Mouse (Mus musculus) liver, embryonic 16.5 days (tissue): ENCODE measurements around the gene Agmo. TPM values are rescaled to one million over a fixed set of nuclear protein-coding genes. Genes with fewer than 3 reads are reported as not detected.

Experiments used
- ATAC-seq: fragments of 200-750 bp; cut with Nextera tagmentation; 2 replicates; pipeline ENCODE4 v1.8.0; 2017; ENCODE audit warnings: low read depth, mild to moderate bottlenecking, moderate number of reproducible peaks, moderate library complexity
- H3K27ac ChIP-seq: fragments of 300-500 bp; sonication (generic); 2 replicates; pipeline ENCODE4 v1.5.1; 2014; ENCODE audit warnings: mild to moderate bottlenecking, low read length
- H3K27me3 ChIP-seq: fragments of 300-500 bp; sonication (generic); 2 replicates; pipeline ENCODE4 v1.6.1; 2014; ENCODE audit warnings: low read depth, low read length, mixed read lengths; ENCODE audit not compliant: control insufficient read depth, insufficient read depth
- H3K36me3 ChIP-seq: fragments of 300-500 bp; sonication (generic); 2 replicates; pipeline ENCODE4 v1.6.1; 2014; ENCODE audit warnings: mild to moderate bottlenecking; ENCODE audit not compliant: control insufficient read depth, insufficient read depth
- H3K4me1 ChIP-seq: fragments of 300-500 bp; sonication (generic); 2 replicates; pipeline ENCODE4 v1.6.1; 2014; ENCODE audit warnings: low read depth, low read length, mixed read lengths; ENCODE audit not compliant: control insufficient read depth
- H3K4me2 ChIP-seq: fragments of 300-500 bp; sonication (generic); 2 replicates; pipeline ENCODE4 v1.6.1; 2014; ENCODE audit warnings: low read depth, low read length, mixed read lengths
- H3K4me3 ChIP-seq: fragments of 300-500 bp; sonication (generic); 2 replicates; pipeline ENCODE4 v1.5.1; 2014; ENCODE audit warnings: low read depth, mild to moderate bottlenecking, low read length
- H3K9ac ChIP-seq: fragments of 300-500 bp; sonication (generic); 2 replicates; pipeline ENCODE4 v1.6.1; 2014; ENCODE audit warnings: low read depth, low read length
- H3K9me3 ChIP-seq: fragments of 300-500 bp; sonication (generic); replicated peaks from 2 replicates; pipeline ENCODE4 v1.6.1; 2016; ENCODE audit warnings: low read length; ENCODE audit not compliant: control insufficient read depth
- WGBS: fragments of 180-500 bp; shearing (Covaris S2); extraction: QIAGEN DNeasy Blood & Tissue Kit; methylation state at CpG from one replicate; pipeline ENCODE4 v1.1.7; 2014; ENCODE audit not compliant: insufficient replicate concordance; 5-methylcytosine and 5-hydroxymethylcytosine counted together
- polyA plus RNA-seq: library from polyadenylated mRNA; unstranded; fragments of >200 nt; fragmentation: Nextera tagmentation; extraction: Ambion mirVana; gene quantifications from 2 replicates; pipeline ENCODE4 v1.2.1, GENCODE M21; 2015

Agmo gene
- polyA plus RNA-seq, 1 experiment from 2014 or later = 14.7 TPM

DNA sequence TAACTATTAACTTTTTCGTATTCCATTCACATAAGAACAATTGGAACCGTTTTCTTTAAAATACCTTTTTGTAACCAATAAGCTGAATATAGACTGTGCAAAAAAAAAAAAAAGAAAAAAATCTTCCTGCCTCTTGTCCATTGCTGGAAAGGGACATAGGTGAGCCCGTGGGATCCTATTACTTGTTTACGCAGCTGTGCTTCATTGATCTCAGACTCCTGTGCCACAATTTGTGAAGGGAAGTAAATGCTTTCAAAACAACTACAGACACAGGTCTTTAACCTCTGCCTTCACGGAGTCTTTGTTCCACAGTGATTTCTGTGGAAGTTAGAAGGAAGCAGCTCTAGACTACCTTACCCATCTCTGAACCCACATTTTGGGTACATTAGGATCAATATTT, 104.3 kb downstream of the Agmo start:
- ATAC-seq = no peak
- Histone ChIP-seq H3K27ac (no peak overlapping the region), H3K27me3 (no peaks in the 10 kb centered on the region), H3K4me1 (no peaks in the 10 kb centered on the region), H3K9me3 (no peaks in the 10 kb centered on the region), H3K4me2 (no peak overlapping the region), H3K4me3 (no peak overlapping the region), H3K9ac (no peak overlapping the region), H3K36me3 (no peaks in the 10 kb centered on the region)
- 57% methylated on average over 5 of the region's 5 CpGs for WGBS

DNA sequence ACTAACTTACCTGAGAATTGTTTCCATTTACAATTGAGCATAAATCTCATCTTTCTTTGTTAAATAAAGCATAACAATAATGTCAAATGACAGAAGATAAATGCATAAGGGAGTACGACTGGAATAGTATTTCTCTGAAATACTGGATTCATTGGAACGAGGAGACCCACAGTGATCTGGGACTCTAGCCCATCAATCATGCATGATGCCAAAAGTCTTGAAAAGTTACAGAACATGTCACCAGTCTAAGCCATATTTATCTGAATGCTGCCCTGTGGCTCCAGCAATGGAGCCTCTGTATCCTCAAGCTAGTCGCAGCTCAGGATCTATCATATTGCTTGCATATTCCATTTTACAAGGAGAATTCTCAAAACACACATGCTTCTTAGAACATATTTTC, 150.9 kb downstream of the Agmo start:
- Histone ChIP-seq H3K9me3 (no peaks in the 10 kb centered on the region), H3K9ac (no peak overlapping the region), H3K4me3 (no peak overlapping the region), H3K27ac (no peak overlapping the region), H3K4me1 (no peaks in the 10 kb centered on the region), H3K4me2 (no peak overlapping the region), H3K27me3 (no peaks in the 10 kb centered on the region), H3K36me3 (no peaks in the 10 kb centered on the region)
- 66% methylated on average over 3 of the region's 3 CpGs for WGBS
- no peak for ATAC-seq

DNA sequence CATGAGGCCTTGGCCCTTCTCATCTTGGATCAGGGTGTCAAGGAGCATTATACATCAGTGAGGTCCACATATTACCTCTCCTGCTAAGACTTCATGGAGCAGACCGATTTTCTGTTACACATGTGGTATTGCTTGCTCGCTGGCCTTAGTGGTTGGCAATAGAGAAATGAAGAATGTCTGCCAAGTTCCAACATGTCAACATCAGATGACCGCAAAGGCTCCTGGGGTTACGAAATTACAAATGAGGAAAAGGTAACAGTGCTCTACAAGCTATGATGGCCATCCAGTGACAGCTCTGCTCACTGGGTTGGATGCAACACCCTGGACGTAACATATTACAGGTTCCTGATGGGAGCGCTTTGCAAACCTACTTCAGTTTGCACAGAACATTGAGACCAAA, 161.1 kb downstream of the Agmo start:
- Histone ChIP-seq H3K4me2 (no peak overlapping the region), H3K27me3 (no peaks in the 10 kb centered on the region), H3K4me3 (no peak overlapping the region), H3K4me1 (no peaks in the 10 kb centered on the region), H3K9ac (no peak overlapping the region), H3K36me3 (no peaks in the 10 kb centered on the region), H3K27ac (no peak overlapping the region), H3K9me3 (no peaks in the 10 kb centered on the region)
- 66% methylated on average over 6 of the region's 6 CpGs for WGBS
- ATAC-seq = no peak

DNA sequence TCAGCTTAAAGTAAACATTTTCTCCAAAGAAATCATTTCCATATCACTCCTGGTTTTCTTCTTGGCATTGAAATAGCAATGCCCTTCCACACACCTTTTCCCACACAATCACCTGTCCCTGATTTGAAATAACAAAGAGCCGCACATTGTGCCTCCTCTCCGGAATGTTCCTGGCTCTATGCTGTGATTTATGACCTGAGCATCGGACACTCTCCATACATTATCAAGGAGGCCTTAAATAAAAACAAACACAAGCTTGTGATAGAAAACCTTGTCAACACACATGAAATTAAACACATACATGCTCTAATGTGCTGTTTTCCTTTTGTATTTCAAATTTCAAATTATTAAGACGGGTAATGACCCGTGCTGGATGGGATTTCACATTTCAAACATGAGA, 184.9 kb downstream of the Agmo start:
- Histone ChIP-seq H3K4me2 (no peak overlapping the region), H3K36me3 (no peaks in the 10 kb centered on the region), H3K27ac (no peak overlapping the region), H3K9me3 (no peaks in the 10 kb centered on the region), H3K27me3 (no peaks in the 10 kb centered on the region), H3K4me3 (no peak overlapping the region), H3K9ac (no peak overlapping the region), H3K4me1 (no peaks in the 10 kb centered on the region)
- 63% methylated on average over 5 of the region's 5 CpGs for WGBS
- ATAC-seq = no peak

DNA sequence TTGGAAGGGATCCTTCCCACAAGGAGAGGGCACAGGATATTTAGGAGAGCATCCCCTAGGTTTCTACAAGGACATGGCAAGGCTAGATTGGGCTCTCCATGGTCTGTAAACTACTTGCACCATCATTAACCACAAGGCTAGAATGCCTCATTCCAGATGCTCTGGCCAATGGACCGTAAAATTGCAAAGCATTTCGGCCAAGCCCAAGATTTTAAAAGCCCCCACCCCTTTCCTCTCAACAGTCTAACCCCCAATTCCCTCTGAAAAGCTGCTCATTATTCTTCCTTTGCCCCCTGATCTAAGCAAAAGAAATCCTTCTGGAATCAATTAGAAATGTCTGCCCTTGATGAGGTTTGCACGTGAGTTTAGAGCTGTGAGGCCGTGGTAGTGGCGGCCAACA, 185.3 kb downstream of the Agmo start:
- 68% methylated on average over 5 of the region's 5 CpGs for WGBS
- no peaks in the 10 kb centered on the region for H3K36me3 ChIP-seq
- H3K27me3 ChIP-seq = no peaks in the 10 kb centered on the region
- ATAC-seq = no peak
- no peak overlapping the region for H3K27ac ChIP-seq
- no peak overlapping the region for H3K9ac ChIP-seq
- no peak overlapping the region for H3K4me2 ChIP-seq
- no peak overlapping the region for H3K4me3 ChIP-seq
- H3K4me1 ChIP-seq = no peaks in the 10 kb centered on the region
- no peaks in the 10 kb centered on the region for H3K9me3 ChIP-seq

DNA sequence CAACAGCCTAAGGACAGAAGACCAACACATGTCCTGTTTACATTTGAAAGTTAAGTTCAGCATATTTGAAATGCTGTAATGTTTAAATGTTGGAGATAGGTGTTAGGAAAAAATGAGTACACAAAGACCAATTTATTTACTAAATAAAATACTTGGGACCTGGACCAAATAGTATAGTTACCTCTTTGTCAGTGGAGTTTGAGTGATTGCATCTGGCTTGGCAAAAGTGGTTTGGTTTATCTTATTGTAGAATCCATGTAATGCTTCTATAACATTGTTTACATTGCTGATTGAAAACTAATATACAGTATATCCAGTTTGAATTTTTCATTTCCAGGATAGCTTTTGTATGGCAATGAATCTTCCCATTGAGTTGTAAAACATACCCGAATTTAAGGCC, 193.0 kb downstream of the Agmo start:
- no peak overlapping the region for H3K9ac ChIP-seq
- H3K27ac ChIP-seq = no peak overlapping the region
- H3K4me1 ChIP-seq = no peaks in the 10 kb centered on the region
- 57% methylated on average over 1 of the region's 1 CpGs for WGBS
- no peak overlapping the region for H3K4me2 ChIP-seq
- ATAC-seq = no peak
- no peaks in the 10 kb centered on the region for H3K27me3 ChIP-seq
- no peaks in the 10 kb centered on the region for H3K36me3 ChIP-seq
- no peak overlapping the region for H3K4me3 ChIP-seq
- no peaks in the 10 kb centered on the region for H3K9me3 ChIP-seq

DNA sequence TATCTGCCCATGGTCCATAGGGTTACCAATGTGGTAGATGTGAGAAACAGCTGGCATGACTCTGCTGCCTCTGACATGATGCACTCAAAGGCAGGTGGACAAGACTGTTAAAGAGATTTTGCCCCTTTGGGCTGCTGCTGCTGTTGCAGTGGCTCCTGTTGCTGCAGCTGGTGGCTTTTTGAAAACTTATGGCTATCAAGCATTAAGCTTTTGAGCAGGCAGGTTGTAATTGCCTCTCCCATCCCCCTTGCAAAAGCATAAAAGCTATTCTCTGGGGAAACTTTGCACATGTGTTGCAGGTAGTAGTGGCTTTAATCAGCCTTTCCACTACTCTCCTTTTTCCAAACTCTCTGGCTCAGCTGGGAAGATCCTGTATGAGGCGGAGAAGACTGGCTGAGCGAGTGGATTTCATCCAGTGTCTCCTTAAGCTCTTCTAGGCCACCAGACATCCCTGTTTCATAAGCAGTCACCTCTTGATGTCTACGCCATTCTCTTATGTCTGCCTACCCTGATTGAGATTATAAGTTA, 201.1 kb downstream of the Agmo start:
- WGBS = 56% methylated on average over 3 of the region's 3 CpGs

DNA sequence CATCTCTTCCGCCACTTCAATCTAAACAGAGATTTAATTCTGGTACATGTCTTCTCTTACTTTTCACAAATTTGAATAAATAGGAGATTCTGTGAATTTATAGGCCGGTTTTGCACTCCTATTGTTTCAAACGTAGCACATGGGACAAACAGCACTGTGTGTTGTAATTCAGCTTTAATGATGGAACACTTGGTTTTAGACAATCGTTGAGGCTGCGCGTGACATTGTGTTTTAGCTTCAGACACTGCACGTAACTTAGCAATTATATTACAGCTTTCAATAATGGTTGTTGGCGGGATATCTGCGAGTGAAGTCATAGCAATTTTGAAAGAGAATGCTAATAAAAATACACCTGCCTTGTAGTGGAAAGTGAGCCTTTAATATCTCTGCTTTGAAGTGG, 203.8 kb downstream of the Agmo start:
- no peak overlapping the region for H3K27ac ChIP-seq
- H3K9me3 ChIP-seq = no peaks in the 10 kb centered on the region
- no peak for ATAC-seq
- H3K4me2 ChIP-seq = no peak overlapping the region
- WGBS = 72% methylated on average over 9 of the region's 9 CpGs
- no peaks in the 10 kb centered on the region for H3K4me1 ChIP-seq
- H3K4me3 ChIP-seq = no peak overlapping the region
- no peaks in the 10 kb centered on the region for H3K36me3 ChIP-seq
- no peaks in the 10 kb centered on the region for H3K27me3 ChIP-seq
- no peak overlapping the region for H3K9ac ChIP-seq

More for the DNA sequence above, 201.1 kb downstream of the Agmo start:
- H3K27ac ChIP-seq = no peak overlapping the region
- H3K4me2 ChIP-seq = no peak overlapping the region
- ATAC-seq = no peak
- no peaks in the 10 kb centered on the region for H3K9me3 ChIP-seq
- no peak overlapping the region for H3K4me3 ChIP-seq
- H3K4me1 ChIP-seq = no peaks in the 10 kb centered on the region
- no peak overlapping the region for H3K9ac ChIP-seq
- no peaks in the 10 kb centered on the region for H3K27me3 ChIP-seq
- H3K36me3 ChIP-seq = no peaks in the 10 kb centered on the region

DNA sequence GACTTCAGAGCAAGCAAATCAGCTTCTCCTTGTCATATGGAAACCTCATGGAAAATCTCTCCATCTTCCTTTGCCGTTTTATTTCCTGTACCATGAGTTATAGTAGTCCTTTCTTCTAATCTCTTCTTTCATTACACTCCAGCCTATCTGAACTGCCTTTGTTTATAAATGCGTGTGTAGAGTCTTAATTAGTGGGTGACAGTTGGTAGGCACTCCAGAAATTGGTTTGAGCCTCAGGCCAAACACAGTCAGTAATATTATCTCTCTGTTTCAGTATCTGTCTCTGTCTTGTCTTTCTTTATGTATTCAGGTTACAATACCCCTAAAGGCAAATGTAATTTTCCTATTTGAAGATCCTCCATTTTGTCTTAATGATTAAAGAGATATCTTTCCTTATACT, 208.2 kb downstream of the Agmo start:
- H3K4me3 ChIP-seq = no peak overlapping the region
- no peak overlapping the region for H3K27ac ChIP-seq
- H3K36me3 ChIP-seq = no peaks in the 10 kb centered on the region
- H3K9ac ChIP-seq = no peak overlapping the region
- no peak for ATAC-seq
- WGBS = 52% methylated on average over 2 of the region's 2 CpGs
- H3K9me3 ChIP-seq = no peaks in the 10 kb centered on the region
- H3K27me3 ChIP-seq = no peaks in the 10 kb centered on the region
- no peaks in the 10 kb centered on the region for H3K4me1 ChIP-seq
- no peak overlapping the region for H3K4me2 ChIP-seq
